Mouse (Mus musculus): ENCODE measurements around the gene Tango2. TPM values are rescaled to one million over a fixed set of nuclear protein-coding genes. Genes with fewer than 3 reads are reported as not detected.

The Tango2 gene
- polyA plus RNA-seq, 1 experiment from 2014 or later, result 52.8 TPM

GRCm38 (mm10) chr16:18351313-18352055 lies 3.6 kb upstream of the Tango2 start:
- DNase-seq (ENCODE audit: low spot score), result peak; percentile 51
- Histone ChIP-seq H3K4me3 (no peak overlapping the region), H3K36me3 (peaks cover 25% of the 10 kb centered on the region), H3K9me3 (no peaks in the 10 kb centered on the region), H3K27ac (no peak overlapping the region), H3K4me1 (replicated peaks) (peaks cover 38% of the 10 kb centered on the region), H3K27me3 (ENCODE audit: insufficient read depth, poor library complexity, severe bottlenecking) (peaks cover 45% of the 10 kb centered on the region)
- WGBS, result 59% methylated on average over 5 of the region's 5 CpGs

DNA sequence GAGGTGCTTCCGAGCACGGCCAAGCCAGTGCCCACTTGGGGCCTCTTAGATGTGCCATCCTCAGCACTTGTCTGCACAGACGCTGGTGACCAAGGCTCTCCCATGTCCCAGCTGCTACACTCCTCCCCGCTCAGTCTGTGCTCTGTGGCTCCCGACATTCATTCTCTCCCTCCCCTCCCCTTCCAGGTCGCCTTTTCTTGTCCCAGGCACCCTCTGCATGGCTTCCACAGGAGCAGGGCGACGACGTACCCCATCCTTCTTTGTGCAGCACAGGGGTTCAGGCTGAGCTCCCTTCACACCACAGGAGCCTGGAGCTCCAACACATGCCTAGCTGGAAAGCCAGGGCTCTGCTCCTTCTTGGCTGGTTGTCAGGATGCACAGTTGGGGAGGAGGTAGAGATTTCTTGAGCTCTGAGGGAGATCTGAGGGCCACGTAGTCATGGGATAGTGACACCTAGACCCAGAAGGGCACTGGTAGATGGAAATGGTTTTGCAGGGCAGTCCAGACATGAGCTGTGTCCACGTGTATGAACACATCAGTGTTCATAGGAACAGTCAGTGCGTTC lies 1.9 kb upstream of the Tango2 start:
- Histone ChIP-seq H3K27me3 (ENCODE audit: insufficient read depth, poor library complexity, severe bottlenecking) (peaks cover 50% of the 10 kb centered on the region), H3K9me3 (no peaks in the 10 kb centered on the region), H3K36me3 (peaks cover 17% of the 10 kb centered on the region), H3K4me3 (peak overlapping the region; percentile 89; the same call in 1 of the 2 replicates), H3K27ac (no peak overlapping the region), H3K4me1 (replicated peaks) (peaks cover 43% of the 10 kb centered on the region)
- DNase-seq (ENCODE audit: low spot score), result no peak
- WGBS, result 74% methylated on average over 12 of the region's 12 CpGs

- Histone ChIP-seq H3K4me3 (peak overlapping the region; percentile 89), H3K27me3 (ENCODE audit: insufficient read depth, poor library complexity, severe bottlenecking) (peaks cover 50% of the 10 kb centered on the region), H3K27ac (peak overlapping the region; percentile 91), H3K9me3 (no peaks in the 10 kb centered on the region), H3K4me1 (replicated peaks) (peaks cover 53% of the 10 kb centered on the region), H3K36me3 (peaks cover 11% of the 10 kb centered on the region; the same call in 1 of the 2 replicates)
- DNase-seq (ENCODE audit: low spot score), result peak; percentile 59
- under 1% methylated on average over 28 of the region's 28 CpGs for WGBS
Measured at GRCm38 (mm10) chr16:18348601-18349175, 785 bp upstream of the Tango2 start.

- DNase-seq (ENCODE audit: low spot score), result peak; percentile 89
- WGBS, result 6% methylated on average over 3 of the region's 3 CpGs
- no peaks in the 10 kb centered on the region for H3K36me3 ChIP-seq
- H3K4me3 ChIP-seq, result no peak overlapping the region
- H3K27me3 ChIP-seq (ENCODE audit: insufficient read depth, poor library complexity, severe bottlenecking), result peaks cover 41% of the 10 kb centered on the region
- peaks cover 57% of the 10 kb centered on the region for H3K4me1 ChIP-seq (replicated peaks)
- H3K27ac ChIP-seq, result no peak overlapping the region
- no peaks in the 10 kb centered on the region for H3K9me3 ChIP-seq
Measured at GRCm38 (mm10) chr16:18345243-18345642, 2.7 kb downstream of the Tango2 start.

GRCm38 (mm10) chr16:18343778-18344177 lies 4.1 kb downstream of the Tango2 start:
- Histone ChIP-seq H3K4me1 (replicated peaks) (peaks cover 57% of the 10 kb centered on the region), H3K36me3 (no peaks in the 10 kb centered on the region), H3K27me3 (ENCODE audit: insufficient read depth, poor library complexity, severe bottlenecking) (peaks cover 27% of the 10 kb centered on the region), H3K4me3 (peak overlapping the region; percentile 70), H3K27ac (peak overlapping the region; percentile 83), H3K9me3 (no peaks in the 10 kb centered on the region)
- under 1% methylated on average over 38 of the region's 38 CpGs for WGBS
- peak; percentile 97 for DNase-seq (ENCODE audit: low spot score)

DNA sequence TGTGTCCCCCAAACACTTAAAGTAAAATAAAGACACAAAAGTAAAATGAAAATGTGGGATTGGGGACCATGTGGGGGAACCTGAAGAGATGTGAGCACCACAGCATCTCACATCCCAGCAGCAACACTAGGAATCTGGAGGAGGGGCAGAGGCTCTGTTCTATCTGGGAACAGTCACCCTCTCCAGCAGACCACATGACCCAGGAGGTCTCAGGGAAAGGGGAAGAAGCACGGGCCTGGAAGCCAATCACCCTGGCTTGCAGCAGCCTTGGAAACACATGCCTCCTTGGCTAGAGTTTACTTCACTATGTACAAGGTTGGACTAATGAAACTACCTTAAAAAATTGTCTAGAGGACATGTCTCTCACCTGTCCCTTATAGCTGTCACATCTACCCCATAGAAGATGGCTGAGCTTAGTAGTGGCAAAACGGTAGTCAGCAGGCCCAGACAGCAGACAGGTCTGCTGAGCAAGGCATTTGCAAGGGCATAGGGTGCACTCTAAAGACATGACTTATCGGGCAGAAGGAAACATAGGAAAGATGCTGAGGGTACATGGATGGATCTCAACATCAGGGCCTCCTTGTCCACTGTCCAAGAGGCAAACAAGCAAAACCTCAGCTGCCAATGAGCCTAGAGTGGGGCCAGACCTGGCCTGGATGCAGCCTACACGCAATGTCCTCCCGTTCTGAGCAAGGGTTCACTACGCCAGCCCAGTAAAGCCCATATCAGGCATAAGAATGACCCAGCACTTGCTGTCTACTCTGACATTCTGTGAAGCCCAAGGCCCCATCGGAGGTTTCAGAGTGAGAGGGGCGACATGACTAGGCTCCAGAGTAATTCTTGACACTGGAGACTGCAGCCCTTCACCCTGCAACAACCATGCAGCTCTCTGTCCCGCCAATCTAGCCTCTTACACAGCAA lies 5.0 kb downstream of the Tango2 start:
- H3K4me1 ChIP-seq (replicated peaks), result peaks cover 48% of the 10 kb centered on the region
- H3K36me3 ChIP-seq, result no peaks in the 10 kb centered on the region
- 46% methylated on average over 9 of the region's 9 CpGs for WGBS
- DNase-seq (ENCODE audit: low spot score), result no peak
- H3K9me3 ChIP-seq, result no peaks in the 10 kb centered on the region
- peak overlapping the region; percentile 70 for H3K4me3 ChIP-seq
- H3K27ac ChIP-seq, result peak overlapping the region; percentile 83
- peaks cover 19% of the 10 kb centered on the region for H3K27me3 ChIP-seq (ENCODE audit: insufficient read depth, poor library complexity, severe bottlenecking)

- H3K27me3 ChIP-seq (ENCODE audit: insufficient read depth, poor library complexity, severe bottlenecking), result peaks cover 11% of the 10 kb centered on the region
- peaks cover 41% of the 10 kb centered on the region for H3K4me1 ChIP-seq (replicated peaks)
- peak overlapping the region; percentile 70; the same call in 1 of the 2 replicates for H3K4me3 ChIP-seq
- WGBS, result 93% methylated on average over 2 of the region's 2 CpGs
- H3K36me3 ChIP-seq, result peaks cover 4% of the 10 kb centered on the region; the same call in 1 of the 2 replicates
- H3K27ac ChIP-seq, result no peak overlapping the region
- DNase-seq (ENCODE audit: low spot score), result no peak
- H3K9me3 ChIP-seq, result no peaks in the 10 kb centered on the region
Measured at GRCm38 (mm10) chr16:18342076-18342475, 5.8 kb downstream of the Tango2 start.

GRCm38 (mm10) chr16:18341605-18342004 lies 6.3 kb downstream of the Tango2 start:
- no peak for DNase-seq (ENCODE audit: low spot score)
- Histone ChIP-seq H3K4me1 (replicated peaks) (peaks cover 41% of the 10 kb centered on the region), H3K27ac (no peak overlapping the region), H3K9me3 (no peaks in the 10 kb centered on the region), H3K27me3 (ENCODE audit: insufficient read depth, poor library complexity, severe bottlenecking) (peaks cover 6% of the 10 kb centered on the region), H3K36me3 (peaks cover 4% of the 10 kb centered on the region; the same call in 1 of the 2 replicates), H3K4me3 (no peak overlapping the region)
- WGBS, result 89% methylated on average over 8 of the region's 8 CpGs

DNA sequence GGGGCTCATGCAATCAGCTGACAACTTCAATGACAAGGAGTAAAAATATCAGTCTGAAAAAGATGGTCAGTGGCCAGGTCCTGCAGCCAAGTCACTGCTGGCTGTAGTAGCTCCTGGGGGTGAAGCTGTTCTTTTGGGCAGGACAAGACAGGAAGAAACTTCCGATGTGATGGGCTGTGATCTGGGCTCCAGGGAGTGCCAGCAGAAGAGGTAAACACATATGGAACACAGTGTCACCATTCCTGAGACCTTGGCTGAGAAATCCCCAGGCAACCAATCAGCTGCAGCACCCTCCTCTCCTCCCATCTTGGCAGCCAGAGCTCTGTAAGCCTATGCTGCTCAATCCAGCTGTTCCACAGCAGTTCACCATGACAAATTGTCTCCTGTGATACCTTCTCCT lies 8.0 kb downstream of the Tango2 start:
- Histone ChIP-seq H3K27me3 (ENCODE audit: insufficient read depth, poor library complexity, severe bottlenecking) (no peaks in the 10 kb centered on the region), H3K27ac (peak overlapping the region; percentile 30; the same call in 1 of the 2 replicates), H3K4me3 (no peak overlapping the region), H3K36me3 (peaks cover 4% of the 10 kb centered on the region; the same call in 1 of the 2 replicates), H3K9me3 (no peaks in the 10 kb centered on the region), H3K4me1 (replicated peaks) (peaks cover 36% of the 10 kb centered on the region)
- WGBS, result 53% methylated on average over 1 of the region's 1 CpGs
- DNase-seq (ENCODE audit: low spot score), result no peak

DNA sequence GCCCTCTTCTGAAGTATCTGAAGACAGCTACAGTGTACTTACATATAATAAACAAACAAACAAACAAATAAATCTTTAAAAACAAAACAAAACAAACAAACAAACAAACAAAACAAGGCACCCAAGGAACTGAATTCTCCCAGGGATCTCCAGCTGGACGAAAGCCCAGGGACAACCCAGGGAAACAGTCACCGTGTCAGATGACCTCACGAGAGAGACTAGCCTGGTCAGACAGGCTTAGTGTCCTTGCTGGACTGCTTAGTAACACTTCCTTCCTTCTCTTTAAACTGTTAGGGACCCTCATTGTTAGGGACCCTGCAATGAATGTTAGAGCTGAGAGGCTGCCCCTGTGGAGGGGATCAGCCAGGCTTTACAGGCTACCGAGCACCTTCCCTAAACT lies 10.6 kb downstream of the Tango2 start:
- peaks cover 9% of the 10 kb centered on the region; the same call in 1 of the 2 replicates for H3K36me3 ChIP-seq
- no peak for DNase-seq (ENCODE audit: low spot score)
- no peaks in the 10 kb centered on the region for H3K9me3 ChIP-seq
- WGBS, result 95% methylated on average over 4 of the region's 4 CpGs
- H3K27me3 ChIP-seq (ENCODE audit: insufficient read depth, poor library complexity, severe bottlenecking), result no peaks in the 10 kb centered on the region
- no peak overlapping the region for H3K4me3 ChIP-seq
- no peak overlapping the region for H3K27ac ChIP-seq
- peaks cover 13% of the 10 kb centered on the region for H3K4me1 ChIP-seq (replicated peaks)

DNA sequence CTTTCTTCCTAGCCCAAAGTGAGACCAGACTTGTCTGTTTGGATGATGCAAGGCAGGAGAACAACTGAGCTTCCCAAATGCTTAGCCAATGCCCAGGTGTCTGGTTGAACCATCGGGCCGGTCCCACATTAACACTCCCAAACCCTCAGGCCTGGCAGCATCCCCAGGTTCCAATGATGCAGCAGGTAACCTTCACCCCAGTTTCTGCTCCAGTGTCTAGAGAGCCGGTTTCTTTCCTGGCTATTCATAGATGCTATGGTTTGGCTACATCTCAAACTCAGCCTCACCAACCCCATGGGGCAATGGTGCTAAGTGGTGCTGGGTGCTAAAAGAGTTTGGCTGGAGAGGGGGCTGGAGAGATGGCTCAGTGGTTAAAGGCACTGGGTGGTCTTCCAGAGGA lies 11.9 kb downstream of the Tango2 start:
- WGBS, result 95% methylated on average over 3 of the region's 3 CpGs
- Histone ChIP-seq H3K36me3 (peaks cover 9% of the 10 kb centered on the region; the same call in 1 of the 2 replicates), H3K4me1 (replicated peaks) (peaks cover 13% of the 10 kb centered on the region), H3K27ac (no peak overlapping the region), H3K4me3 (no peak overlapping the region), H3K9me3 (no peaks in the 10 kb centered on the region), H3K27me3 (ENCODE audit: insufficient read depth, poor library complexity, severe bottlenecking) (no peaks in the 10 kb centered on the region)
- no peak for DNase-seq (ENCODE audit: low spot score)

DNA sequence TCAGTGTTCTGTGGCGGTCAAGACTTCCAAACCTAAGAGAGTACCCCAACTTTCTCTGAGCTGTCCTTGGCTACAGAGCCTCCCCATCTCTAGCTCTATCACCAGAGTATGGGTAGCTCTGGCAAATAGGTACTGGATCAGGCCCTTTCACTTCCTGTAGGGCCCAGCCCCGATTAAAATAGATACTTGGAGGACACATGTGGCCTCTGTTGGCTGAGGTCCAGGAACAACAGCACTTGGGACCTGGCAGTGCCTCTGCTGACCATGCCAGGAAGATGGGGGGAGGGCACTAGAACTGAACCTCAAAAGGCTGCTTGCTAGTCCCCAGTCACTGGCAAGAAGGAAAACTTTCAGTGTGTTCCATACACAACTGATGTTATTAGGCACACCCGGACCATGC lies 13.9 kb downstream of the Tango2 start:
- Histone ChIP-seq H3K36me3 (peaks cover 9% of the 10 kb centered on the region; the same call in 1 of the 2 replicates), H3K27me3 (ENCODE audit: insufficient read depth, poor library complexity, severe bottlenecking) (no peaks in the 10 kb centered on the region), H3K4me3 (no peak overlapping the region), H3K4me1 (replicated peaks) (no peaks in the 10 kb centered on the region), H3K27ac (no peak overlapping the region), H3K9me3 (no peaks in the 10 kb centered on the region)
- WGBS, result 87% methylated on average over 3 of the region's 3 CpGs
- DNase-seq (ENCODE audit: low spot score), result no peak
